Mouse (Mus musculus) embryo, embryonic 10 days (tissue): Measurements from ENCODE around the gene Fbxl21.

Source experiments
- DNase-seq: peaks from one replicate; pipeline ENCODE4 v3.0.0-alpha.2; 2015; ENCODE audit warnings: low spot score

The Fbxl21 gene

GRCm38 (mm10) chr13:56522081-56522820 lies at the start of gene Fbxl21:
Gene Fbxl21 (plus strand): TSS chr13:56522472.
- peak; percentile 95 for DNase-seq

GRCm38 (mm10) chr13:56472661-56473060 lies 49.6 kb upstream of the Fbxl21 start:
- DNase-seq: no peak

GRCm38 (mm10) chr13:56475363-56475762 lies 46.9 kb upstream of the Fbxl21 start:
- DNase-seq: peak; percentile 83

GRCm38 (mm10) chr13:56476790-56477189 lies 45.5 kb upstream of the Fbxl21 start:
- DNase-seq: no peak

- no peak for DNase-seq
These were observed 45.0 kb upstream of the Fbxl21 start for GRCm38 (mm10) chr13:56477271-56477670.

GRCm38 (mm10) chr13:56478027-56478426 lies 44.2 kb upstream of the Fbxl21 start:
- no peak for DNase-seq

GRCm38 (mm10) chr13:56482146-56482545 lies 40.1 kb upstream of the Fbxl21 start, which contains the start of gene Il9:
Gene Il9 (minus strand): TSS chr13:56482246.
- DNase-seq: no peak

GRCm38 (mm10) chr13:56488012-56488411 lies 34.3 kb upstream of the Fbxl21 start:
- no peak for DNase-seq

GRCm38 (mm10) chr13:56494440-56494839 lies 27.8 kb upstream of the Fbxl21 start:
- no peak for DNase-seq

GRCm38 (mm10) chr13:56500132-56500531 lies 22.1 kb upstream of the Fbxl21 start:
- peak; percentile 44 for DNase-seq

GRCm38 (mm10) chr13:56500636-56501035 lies 21.6 kb upstream of the Fbxl21 start:
- no peak for DNase-seq

GRCm38 (mm10) chr13:56501866-56502420 lies 20.3 kb upstream of the Fbxl21 start:
- DNase-seq: no peak

- no peak for DNase-seq
These were observed 15.3 kb upstream of the Fbxl21 start for GRCm38 (mm10) chr13:56506871-56507496.

- no peak for DNase-seq
These were observed 12.5 kb upstream of the Fbxl21 start for GRCm38 (mm10) chr13:56509796-56510195.

- no peak for DNase-seq
These were observed 8.7 kb upstream of the Fbxl21 start for GRCm38 (mm10) chr13:56513595-56513994.

- DNase-seq: no peak
These were observed 6.0 kb upstream of the Fbxl21 start for GRCm38 (mm10) chr13:56516311-56516710.

- no peak for DNase-seq
These were observed 5.5 kb upstream of the Fbxl21 start for GRCm38 (mm10) chr13:56516816-56517215.

GRCm38 (mm10) chr13:56522821-56523167 lies 522 bp downstream of the Fbxl21 start:
- no peak for DNase-seq

GRCm38 (mm10) chr13:56526871-56527270 lies 4.6 kb downstream of the Fbxl21 start:
- no peak for DNase-seq

- DNase-seq: no peak
These were observed 5.6 kb downstream of the Fbxl21 start for GRCm38 (mm10) chr13:56527846-56528245.

GRCm38 (mm10) chr13:56528281-56528680 lies 6.0 kb downstream of the Fbxl21 start:
- DNase-seq: no peak

GRCm38 (mm10) chr13:56529031-56529430 lies 6.8 kb downstream of the Fbxl21 start:
- DNase-seq: no peak

GRCm38 (mm10) chr13:56529685-56530084 lies 7.4 kb downstream of the Fbxl21 start:
- no peak for DNase-seq
